Mouse (Mus musculus) stomach, postnatal 0 days (tissue): ENCODE results near the gene Fgf14.

Source experiments
- CTCF ChIP-seq: IDR thresholded peaks from 2 replicates; pipeline ENCODE4 v1.5.1; 2016; ENCODE audit warnings: antibody characterized with exemption, low read depth, mild to moderate bottlenecking, moderate library complexity
- EP300 ChIP-seq: optimal IDR thresholded peaks from 2 replicates; pipeline ENCODE3; 2016; ENCODE audit warnings: antibody characterized with exemption

GRCm38 (mm10) chr14:124040651-124041050, 636.3 kb downstream of the Fgf14 start:
- no peak for TF ChIP-seq CTCF
- TF ChIP-seq EP300 = no peak
